Mouse (Mus musculus): ENCODE measurements around the gene Kcnt2. TPM values are rescaled to one million over a fixed set of nuclear protein-coding genes. Genes with fewer than 3 reads are reported as not detected.
A peak's percentile ranks its signal among the peaks of the same experiment; 100 is the strongest.

The Kcnt2 gene
- polyA plus RNA-seq, 1 experiment from 2014 or later, result 2.5 TPM

DNA sequence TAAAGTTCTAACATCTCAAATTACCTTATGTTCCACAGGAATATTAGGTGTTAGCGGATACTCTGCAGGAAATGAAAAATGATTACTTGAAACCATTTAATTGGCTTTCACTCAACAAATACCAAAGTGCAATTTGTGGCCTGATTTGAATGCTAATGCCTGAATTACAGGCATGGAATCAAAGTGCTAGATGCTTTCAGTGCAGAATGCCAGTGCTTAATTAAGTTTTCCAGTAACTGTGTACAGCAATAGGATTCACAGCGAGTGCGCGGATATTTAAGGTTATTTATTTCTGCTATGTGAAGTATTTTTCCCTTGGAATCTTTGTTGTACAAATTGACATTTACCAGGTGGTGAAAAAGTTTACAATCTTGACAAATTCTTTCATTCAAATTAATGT, 144.3 kb downstream of the Kcnt2 start:
- H3K9ac ChIP-seq, result no peak overlapping the region
- no peak for ATAC-seq
- no peaks in the 10 kb centered on the region for H3K4me1 ChIP-seq (replicated peaks)
- no peaks in the 10 kb centered on the region for H3K9me3 ChIP-seq
- H3K27ac ChIP-seq, result no peak overlapping the region
- H3K4me3 ChIP-seq (replicated peaks), result no peak overlapping the region
- no peaks in the 10 kb centered on the region for H3K27me3 ChIP-seq (replicated peaks)
- H3K4me2 ChIP-seq (replicated peaks), result no peak overlapping the region
- H3K36me3 ChIP-seq, result no peaks in the 10 kb centered on the region
- WGBS, result 84% methylated on average over 4 of the region's 4 CpGs

- Histone ChIP-seq H3K27me3 (replicated peaks) (no peaks in the 10 kb centered on the region), H3K4me1 (replicated peaks) (no peaks in the 10 kb centered on the region), H3K4me3 (replicated peaks) (no peak overlapping the region), H3K27ac (no peak overlapping the region), H3K4me2 (replicated peaks) (no peak overlapping the region), H3K9ac (no peak overlapping the region), H3K36me3 (no peaks in the 10 kb centered on the region), H3K9me3 (no peaks in the 10 kb centered on the region)
- ATAC-seq, result no peak
Measured at GRCm38 (mm10) chr1:140397756-140398155, 151.8 kb downstream of the Kcnt2 start.

DNA sequence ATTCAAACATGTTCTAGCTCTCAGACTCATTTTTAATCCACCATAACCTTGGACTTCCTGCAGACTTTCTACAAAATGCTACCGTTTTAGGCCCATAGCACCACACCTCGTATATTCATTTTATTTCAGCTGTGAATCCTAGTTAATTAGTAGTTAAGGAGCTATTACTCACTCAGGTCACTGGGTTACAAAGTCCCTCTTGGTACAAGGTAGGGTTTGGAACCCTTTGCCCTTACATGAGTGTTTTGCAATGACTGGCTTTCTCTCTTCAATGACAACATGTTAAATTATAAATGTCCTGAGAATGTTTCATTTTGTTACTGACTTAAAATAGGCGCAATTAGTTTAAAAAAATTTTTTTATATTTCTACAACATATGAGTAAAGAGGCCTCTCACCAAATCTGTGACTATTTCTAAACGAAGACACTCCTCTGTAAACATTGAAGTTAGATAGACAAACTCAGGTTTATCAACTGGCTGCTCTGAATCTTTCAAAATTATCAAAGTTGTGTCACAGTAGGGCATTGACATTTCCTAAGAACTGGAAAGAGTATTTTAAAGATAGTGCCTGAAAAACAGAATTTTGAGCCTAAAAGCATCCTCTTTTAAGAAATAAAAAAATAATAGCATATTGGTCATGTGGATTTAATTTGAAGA, 160.8 kb downstream of the Kcnt2 start:
- H3K9ac ChIP-seq, result no peak overlapping the region
- H3K4me2 ChIP-seq (replicated peaks), result no peak overlapping the region
- 66% methylated on average over 4 of the region's 4 CpGs for WGBS
- H3K27ac ChIP-seq, result no peak overlapping the region
- no peaks in the 10 kb centered on the region for H3K4me1 ChIP-seq (replicated peaks)
- H3K36me3 ChIP-seq, result no peaks in the 10 kb centered on the region
- peak; percentile 86 for ATAC-seq
- no peak overlapping the region for H3K4me3 ChIP-seq (replicated peaks)
- no peaks in the 10 kb centered on the region for H3K9me3 ChIP-seq
- no peaks in the 10 kb centered on the region for H3K27me3 ChIP-seq (replicated peaks)

GRCm38 (mm10) chr1:140415761-140416160, 169.8 kb downstream of the Kcnt2 start:
- no peak overlapping the region for H3K4me2 ChIP-seq (replicated peaks)
- H3K27me3 ChIP-seq (replicated peaks), result no peaks in the 10 kb centered on the region
- H3K9ac ChIP-seq, result no peak overlapping the region
- no peaks in the 10 kb centered on the region for H3K4me1 ChIP-seq (replicated peaks)
- H3K9me3 ChIP-seq, result no peaks in the 10 kb centered on the region
- 45% methylated on average over 1 of the region's 1 CpGs for WGBS
- no peak overlapping the region for H3K4me3 ChIP-seq (replicated peaks)
- H3K36me3 ChIP-seq, result no peaks in the 10 kb centered on the region
- H3K27ac ChIP-seq, result no peak overlapping the region
- ATAC-seq, result peak; percentile 97

GRCm38 (mm10) chr1:140422954-140423353, 177.0 kb downstream of the Kcnt2 start:
- no peak overlapping the region for H3K9ac ChIP-seq
- H3K4me1 ChIP-seq (replicated peaks), result no peaks in the 10 kb centered on the region
- H3K4me2 ChIP-seq (replicated peaks), result no peak overlapping the region
- no peak for ATAC-seq
- H3K4me3 ChIP-seq (replicated peaks), result no peak overlapping the region
- no peaks in the 10 kb centered on the region for H3K36me3 ChIP-seq
- no peaks in the 10 kb centered on the region for H3K9me3 ChIP-seq
- no peak overlapping the region for H3K27ac ChIP-seq
- no peaks in the 10 kb centered on the region for H3K27me3 ChIP-seq (replicated peaks)

- Histone ChIP-seq H3K36me3 (no peaks in the 10 kb centered on the region), H3K9me3 (no peaks in the 10 kb centered on the region), H3K4me2 (replicated peaks) (no peak overlapping the region), H3K4me3 (replicated peaks) (no peak overlapping the region), H3K4me1 (replicated peaks) (no peaks in the 10 kb centered on the region), H3K9ac (no peak overlapping the region), H3K27me3 (replicated peaks) (no peaks in the 10 kb centered on the region), H3K27ac (no peak overlapping the region)
- 55% methylated on average over 2 of the region's 2 CpGs for WGBS
- 0 out of 2 replicates have a peak, but pooled peaks have one; percentile 45 for ATAC-seq
Measured at GRCm38 (mm10) chr1:140429284-140429850, 183.4 kb downstream of the Kcnt2 start.

- no peak overlapping the region for H3K9ac ChIP-seq
- H3K9me3 ChIP-seq, result no peaks in the 10 kb centered on the region
- no peaks in the 10 kb centered on the region for H3K4me1 ChIP-seq (replicated peaks)
- WGBS, result 64% methylated on average over 1 of the region's 1 CpGs
- no peak for ATAC-seq
- H3K4me2 ChIP-seq (replicated peaks), result no peak overlapping the region
- no peak overlapping the region for H3K4me3 ChIP-seq (replicated peaks)
- H3K36me3 ChIP-seq, result no peaks in the 10 kb centered on the region
- no peaks in the 10 kb centered on the region for H3K27me3 ChIP-seq (replicated peaks)
- H3K27ac ChIP-seq, result no peak overlapping the region
Measured at GRCm38 (mm10) chr1:140432039-140432438, 186.1 kb downstream of the Kcnt2 start.

DNA sequence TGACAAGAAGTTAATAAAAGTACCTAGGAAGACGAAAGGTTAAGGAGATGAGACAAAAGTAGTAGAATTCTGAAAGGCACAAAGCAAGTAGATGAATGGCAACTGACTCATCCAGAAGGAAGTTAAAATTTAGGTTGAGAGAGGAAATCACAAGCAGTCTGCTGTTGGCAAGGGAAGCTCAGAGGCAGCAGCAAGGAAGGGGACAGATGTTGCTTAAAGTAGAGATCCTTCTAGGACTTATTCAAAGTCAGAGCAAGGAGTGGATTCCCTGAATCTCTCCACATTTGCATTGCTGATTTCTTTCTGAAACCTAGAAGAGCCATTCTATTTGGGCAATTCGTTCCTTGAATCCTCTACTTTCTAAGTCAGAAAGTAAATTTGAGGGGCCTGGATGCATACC, 188.8 kb downstream of the Kcnt2 start:
- 78% methylated on average over 2 of the region's 2 CpGs for WGBS
- H3K4me1 ChIP-seq (replicated peaks), result no peaks in the 10 kb centered on the region
- ATAC-seq, result no peak
- no peaks in the 10 kb centered on the region for H3K9me3 ChIP-seq
- no peak overlapping the region for H3K4me3 ChIP-seq (replicated peaks)
- no peaks in the 10 kb centered on the region for H3K36me3 ChIP-seq
- H3K27ac ChIP-seq, result no peak overlapping the region
- no peaks in the 10 kb centered on the region for H3K27me3 ChIP-seq (replicated peaks)
- H3K4me2 ChIP-seq (replicated peaks), result no peak overlapping the region
- no peak overlapping the region for H3K9ac ChIP-seq

- no peak overlapping the region for H3K9ac ChIP-seq
- no peaks in the 10 kb centered on the region for H3K27me3 ChIP-seq (replicated peaks)
- no peak overlapping the region for H3K27ac ChIP-seq
- H3K9me3 ChIP-seq, result no peaks in the 10 kb centered on the region
- no peak overlapping the region for H3K4me3 ChIP-seq (replicated peaks)
- no peaks in the 10 kb centered on the region for H3K4me1 ChIP-seq (replicated peaks)
- no peak for ATAC-seq
- no peak overlapping the region for H3K4me2 ChIP-seq (replicated peaks)
- 61% methylated on average over 5 of the region's 5 CpGs for WGBS
- no peaks in the 10 kb centered on the region for H3K36me3 ChIP-seq
Measured at GRCm38 (mm10) chr1:140438176-140438575, 192.2 kb downstream of the Kcnt2 start.

GRCm38 (mm10) chr1:140443904-140444303, 197.9 kb downstream of the Kcnt2 start:
- Histone ChIP-seq H3K36me3 (no peaks in the 10 kb centered on the region), H3K4me1 (replicated peaks) (no peaks in the 10 kb centered on the region), H3K9ac (no peak overlapping the region), H3K27ac (no peak overlapping the region), H3K9me3 (no peaks in the 10 kb centered on the region), H3K4me2 (replicated peaks) (no peak overlapping the region), H3K27me3 (replicated peaks) (no peaks in the 10 kb centered on the region), H3K4me3 (replicated peaks) (no peak overlapping the region)
- WGBS, result 70% methylated on average over 1 of the region's 1 CpGs
- ATAC-seq, result peak; percentile 69; the same call in 1 of the 2 replicates

DNA sequence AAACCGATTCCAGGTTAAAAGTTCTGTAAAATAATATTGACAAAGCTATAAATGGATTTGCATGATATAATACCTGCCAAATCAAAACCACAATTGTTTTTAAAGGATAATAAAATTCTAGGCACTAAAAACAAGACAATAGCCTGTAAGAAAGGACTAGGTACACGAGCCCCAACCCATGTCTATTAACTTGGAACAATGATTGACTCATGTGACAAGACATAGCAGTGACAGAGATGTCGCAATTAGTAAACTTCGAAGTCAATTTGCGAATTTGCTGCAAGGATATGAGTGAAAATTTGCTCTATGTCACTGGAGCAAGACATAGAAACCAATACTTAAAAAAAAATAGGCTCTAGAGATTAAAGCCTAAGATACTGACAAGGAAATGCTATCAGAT, 198.4 kb downstream of the Kcnt2 start:
- 75% methylated on average over 5 of the region's 5 CpGs for WGBS
- Histone ChIP-seq H3K4me3 (replicated peaks) (no peak overlapping the region), H3K27me3 (replicated peaks) (no peaks in the 10 kb centered on the region), H3K36me3 (no peaks in the 10 kb centered on the region), H3K9ac (no peak overlapping the region), H3K27ac (no peak overlapping the region), H3K4me2 (replicated peaks) (no peak overlapping the region), H3K9me3 (no peaks in the 10 kb centered on the region), H3K4me1 (replicated peaks) (no peaks in the 10 kb centered on the region)
- ATAC-seq, result peak; percentile 56; the same call in 1 of the 2 replicates

GRCm38 (mm10) chr1:140451461-140451860, 205.5 kb downstream of the Kcnt2 start:
- WGBS, result 73% methylated on average over 3 of the region's 3 CpGs
- Histone ChIP-seq H3K9ac (no peak overlapping the region), H3K9me3 (no peaks in the 10 kb centered on the region), H3K27ac (no peak overlapping the region), H3K4me1 (replicated peaks) (no peaks in the 10 kb centered on the region), H3K4me3 (replicated peaks) (no peak overlapping the region), H3K4me2 (replicated peaks) (no peak overlapping the region), H3K27me3 (replicated peaks) (no peaks in the 10 kb centered on the region), H3K36me3 (no peaks in the 10 kb centered on the region)
- no peak for ATAC-seq

DNA sequence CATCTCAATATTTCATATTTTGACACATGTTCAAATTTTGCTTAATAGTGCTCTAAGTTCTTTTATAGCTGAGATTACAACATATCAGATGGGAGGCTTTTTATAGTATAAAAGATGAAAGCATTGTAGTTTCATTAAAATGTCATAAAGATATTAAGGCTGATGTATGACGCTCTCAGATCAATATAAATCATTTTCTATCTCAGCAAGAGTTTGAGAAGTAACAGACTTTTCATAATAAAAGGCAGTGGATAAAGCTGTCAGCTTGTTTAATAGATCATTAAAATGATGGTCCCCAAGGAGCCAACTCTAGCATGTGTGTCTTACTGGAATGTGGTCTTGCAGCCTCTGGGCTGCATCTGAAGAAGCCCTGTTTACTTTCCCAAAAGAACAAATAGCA, 206.0 kb downstream of the Kcnt2 start:
- H3K4me1 ChIP-seq (replicated peaks), result no peaks in the 10 kb centered on the region
- no peak; the same call in 1 of the 2 replicates for ATAC-seq
- no peaks in the 10 kb centered on the region for H3K27me3 ChIP-seq (replicated peaks)
- H3K27ac ChIP-seq, result no peak overlapping the region
- no peaks in the 10 kb centered on the region for H3K9me3 ChIP-seq
- H3K4me2 ChIP-seq (replicated peaks), result no peak overlapping the region
- H3K36me3 ChIP-seq, result no peaks in the 10 kb centered on the region
- no peak overlapping the region for H3K4me3 ChIP-seq (replicated peaks)
- H3K9ac ChIP-seq, result no peak overlapping the region
- WGBS, result 63% methylated on average over 1 of the region's 1 CpGs
